Comparison of ENCODE assay signal across 9 mouse cellular contexts in the genomic region with DNA sequence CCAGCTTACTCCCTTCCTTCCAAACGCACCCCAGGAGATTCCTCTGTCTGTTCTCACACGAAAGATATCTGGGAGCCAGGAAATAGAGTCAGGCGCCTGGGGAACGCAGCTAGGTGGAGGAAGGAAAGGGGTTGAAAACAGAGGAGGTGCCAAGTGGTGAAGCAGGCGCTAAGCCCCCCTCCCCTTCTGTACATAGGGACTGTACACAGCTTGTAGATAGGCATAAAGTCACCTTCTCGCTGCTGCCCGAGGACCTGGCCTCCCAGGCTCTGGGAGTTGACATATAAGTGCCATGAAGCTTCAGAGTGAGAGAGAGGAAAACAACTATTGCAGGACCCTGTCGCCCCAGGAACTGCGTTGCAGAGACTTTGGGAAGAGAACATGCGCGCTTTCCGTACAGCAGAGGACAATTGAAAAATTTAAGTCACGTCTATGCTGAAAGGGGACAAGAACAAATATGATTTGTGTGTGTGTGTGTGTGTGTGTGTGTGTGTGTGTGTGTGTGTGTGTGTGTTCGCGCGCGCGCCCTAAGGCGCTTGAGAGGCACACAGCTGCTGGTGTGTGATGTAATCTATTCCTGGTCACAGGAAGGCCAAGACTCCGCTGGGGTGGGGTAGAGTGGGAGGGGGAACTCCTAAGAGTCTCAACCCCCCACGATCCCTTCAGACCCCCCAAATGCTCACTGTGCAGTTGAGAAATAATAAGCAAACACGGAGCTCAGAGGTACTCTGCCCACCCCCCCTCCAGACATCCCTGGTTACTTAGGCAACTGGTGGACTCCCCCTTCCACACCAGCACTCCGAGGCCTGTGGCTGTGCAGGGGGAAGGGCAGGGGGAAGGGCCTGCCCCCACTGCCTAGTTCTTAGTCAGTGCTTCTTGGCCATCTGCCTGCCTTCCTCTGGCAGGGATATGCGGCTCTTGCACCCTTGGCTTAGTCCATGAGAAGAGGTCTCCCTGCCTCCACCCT. TPM values are rescaled to one million over a fixed set of nuclear protein-coding genes. Genes with fewer than 3 reads are reported as not detected.
A peak's percentile ranks its signal among the peaks of the same experiment; 100 is the strongest.
DNase-seq lines count a peak whose midpoint lies in the region; ATAC-seq and TF ChIP-seq lines count a peak whose summit lies in the region.
"Had no signal": no experiment of that assay in that cellular context is flagged by ENCODE, and none has a peak within 500 bp of the region (broad histone marks: within the 10 kb centered on the region; RNA-seq: fewer than 3 reads in every experiment).

No protein-coding gene starts in this region.

- WGBS in hindbrain, embryonic 12.5 days: 32% methylated on average over 22 of the region's 24 CpGs

- peak overlapping the region; percentile 51 for H3K27ac ChIP-seq in MEL (ENCODE audit: control insufficient read depth, low read depth, low read length)
- peak overlapping the region; percentile 92 for H3K27ac ChIP-seq in brown adipose tissue, adult 24 weeks (replicated peaks; ENCODE audit: low read depth, low read length)
- H3K27ac ChIP-seq in hindbrain, embryonic 12.5 days: peak overlapping the region; percentile 72; the same call in 1 of the 2 replicates

- H3K4me1 ChIP-seq in MEL (ENCODE audit: control insufficient read depth in 1 of 2, insufficient read depth in 2 of 2, low read length in 2 of 2): peaks cover 18 to 44% of the 10 kb centered on the region in 2 experiments
- H3K4me1 ChIP-seq in brown adipose tissue, adult 24 weeks (ENCODE audit: control insufficient read depth, insufficient read depth, insufficient read length, low read length): peaks cover 12% of the 10 kb centered on the region
- peaks cover 22% of the 10 kb centered on the region for H3K4me1 ChIP-seq in hindbrain, embryonic 12.5 days

- H3K4me2 ChIP-seq in hindbrain, embryonic 12.5 days (replicated peaks): peak overlapping the region; percentile 34

- no peaks in the 10 kb centered on the region for H3K79me2 ChIP-seq in MEL (ENCODE audit: control insufficient read depth, insufficient read depth, low read length, poor library complexity)

- no peaks in the 10 kb centered on the region for H3K27me3 ChIP-seq in MEL (ENCODE audit: control insufficient read depth in 1 of 2, insufficient read depth in 2 of 2, low read length in 2 of 2)
- no peaks in the 10 kb centered on the region for H3K27me3 ChIP-seq in hindbrain, embryonic 12.5 days

- DNase-seq in MEL (ENCODE audit: low read depth, low spot score): peak; percentile 79
- DNase-seq in frontal cortex, postnatal 10 days (ENCODE audit: low spot score in 2 of 2): peak; percentile 50 to 56
- peak; percentile 42 to 54 for DNase-seq in left cerebral cortex, postnatal 14 days (ENCODE audit: low spot score in 2 of 2)
- DNase-seq in right cerebral cortex, postnatal 10 days (ENCODE audit: low spot score in 2 of 2): peak; percentile 79 to 83
- peak; percentile 82 for DNase-seq in urinary bladder, postnatal 4 days (ENCODE audit: low spot score in 2 of 2)

- H3K4me3 ChIP-seq in MEL (ENCODE audit: control insufficient read depth in 1 of 2, insufficient read depth in 1 of 2, low read depth in 2 of 2, low read length in 2 of 2): peak overlapping the region; percentile 48 to 66
- H3K4me3 ChIP-seq in brown adipose tissue, adult 24 weeks (ENCODE audit: insufficient read depth, low read depth, low read length): peak overlapping the region; percentile 53
- H3K4me3 ChIP-seq in hindbrain, embryonic 12.5 days: no peak overlapping the region

- ATAC-seq in hindbrain, embryonic 12.5 days (ENCODE audit: low FRiP score): peak; percentile 80
- peak; percentile 38 for ATAC-seq in megakaryocyte, adult 5-6 weeks (ENCODE audit: poor library complexity, severe bottlenecking)

- intact Hi-C loops in left cerebral cortex, postnatal 14 days (cut with DNase I): no loop called here

- TF ChIP-seq CTCF in MEL (IDR thresholded peaks at IDR 0.05 in 2 of 3, conservative IDR thresholded peaks at IDR 0.05 in 1 of 3; ENCODE audit: control insufficient read depth in 1 of 3, insufficient read depth in 1 of 3, low read depth in 2 of 3, low read length in 3 of 3, poor library complexity in 1 of 3, severe bottlenecking in 1 of 3): no peak

- TF ChIP-seq EP300 in MEL (IDR thresholded peaks at IDR 0.05; ENCODE audit: low read depth in 1 of 2, low read length in 2 of 2): peak in 1 of 2 experiments; percentile 12; a peak in 1 of 4 replicates

- TF ChIP-seq POLR2A in MEL (IDR thresholded peaks at IDR 0.05; ENCODE audit: control insufficient read depth in 1 of 2, insufficient read depth in 1 of 2, low read depth in 1 of 2, low read length in 2 of 2, poor library complexity in 1 of 2): no peak

- peaks cover 0 to 33% of the 10 kb centered on the region in 2 experiments; a peak in 2 of 4 replicates for H3K36me3 ChIP-seq in MEL (ENCODE audit: control insufficient read depth in 1 of 2, insufficient read depth in 2 of 2, low read length in 2 of 2)
- no peaks in the 10 kb centered on the region for H3K36me3 ChIP-seq in hindbrain, embryonic 12.5 days

- TF ChIP-seq RAD21 in MEL (IDR thresholded peaks at IDR 0.05; ENCODE audit: low read depth, low read length): no peak

- no peaks in the 10 kb centered on the region for H3K9me3 ChIP-seq in MEL (replicated peaks; ENCODE audit: insufficient read depth, low read length)
- no peaks in the 10 kb centered on the region for H3K9me3 ChIP-seq in hindbrain, embryonic 12.5 days (replicated peaks)

- H3K9ac ChIP-seq in MEL (ENCODE audit: control insufficient read depth, low read depth, low read length, poor library complexity, severe bottlenecking): peak overlapping the region; percentile 50
- H3K9ac ChIP-seq in hindbrain, embryonic 12.5 days: no peak overlapping the region

TF ChIP-seq in MEL, 35 proteins besides CTCF, POLR2A, EP300 and RAD21:
- TF ChIP-seq MAZ (IDR thresholded peaks at IDR 0.05; ENCODE audit: low read depth, low read length): peak; percentile 21; the same call in 1 of the 2 replicates
- peak; percentile 72; the same call in 1 of the 2 replicates for TF ChIP-seq ETS1 (IDR thresholded peaks at IDR 0.05; ENCODE audit: low read depth, low read length)
- no peak for TF ChIP-seq RCOR1 (IDR thresholded peaks at IDR 0.05; ENCODE audit: low read depth, low read length)
- no peak for TF ChIP-seq SIN3A (IDR thresholded peaks at IDR 0.05; ENCODE audit: low read length)
- TF ChIP-seq USF1 (IDR thresholded peaks at IDR 0.05; ENCODE audit: low read depth, low read length): no peak
- 0 out of 2 replicates have a peak, but pooled peaks have one; percentile 8 for TF ChIP-seq ZC3H11A (IDR thresholded peaks at IDR 0.05; ENCODE audit: low read depth, low read length)
- no peak for TF ChIP-seq TCF12 (IDR thresholded peaks at IDR 0.05; ENCODE audit: low read depth, low read length)
- TF ChIP-seq TAL1 (IDR thresholded peaks at IDR 0.05; ENCODE audit: low read length): no peak
- peak; percentile 42; the same call in 1 of the 2 replicates for TF ChIP-seq NRF1 (IDR thresholded peaks at IDR 0.05; ENCODE audit: insufficient read depth, low read depth, low read length, poor library complexity, severe bottlenecking)
- 0 out of 2 replicates have a peak, but pooled peaks have one; percentile 35 for TF ChIP-seq ZMIZ1 (IDR thresholded peaks at IDR 0.05; ENCODE audit: low read depth, low read length)

RNA-seq across cellular contexts. Expression of gene Gm11084, which starts 17.5 kb away (rescaled TPM):
- total RNA-seq in MEL (2012; rRNA removed): not detected in 2 replicates
- polyA plus RNA-seq in MEL (2012; ENCODE audit: insufficient read depth in 1 of 2, insufficient read length in 2 of 2, low read depth in 1 of 2, low replicate concordance in 2 of 2, missing spikeins in 1 of 2): not detected
- polyA plus RNA-seq in brown adipose tissue, adult 24 weeks (2012; ENCODE audit: insufficient read depth, insufficient read length, missing spikeins): not detected in 2 replicates
- polyA plus RNA-seq in hindbrain, embryonic 12.5 days (2016; fragmentation: Nextera tagmentation; extraction: Ambion mirVana): not detected in 2 replicates
- total RNA-seq in left cerebral cortex, postnatal 14 days (2021): not detected
- total RNA-seq in megakaryocyte, adult 5-6 weeks (2015): not detected in 2 replicates
- not detected in 2 replicates for total RNA-seq in megakaryocyte, adult 5-6 weeks (2017)
- total RNA-seq: left cerebral cortex, adult 18-20 months had no signal

RNA-seq across cellular contexts. Expression of gene Sp3, which starts 23.8 kb away (rescaled TPM):
- 34.9 and 36.1 TPM in 2 replicates for total RNA-seq in MEL (2012; rRNA removed)
- polyA plus RNA-seq in MEL (2012; ENCODE audit: insufficient read depth in 1 of 2, insufficient read length in 2 of 2, low read depth in 1 of 2, low replicate concordance in 2 of 2, missing spikeins in 1 of 2): 100 to 1,000 TPM in 1 of 2 experiments, 10 to 100 TPM in 1; 27.8 to 299 TPM
- polyA plus RNA-seq in brown adipose tissue, adult 24 weeks (2012; ENCODE audit: insufficient read depth, insufficient read length, missing spikeins): 42.7 and 45.9 TPM in 2 replicates
- polyA plus RNA-seq in hindbrain, embryonic 12.5 days (2016; fragmentation: Nextera tagmentation; extraction: Ambion mirVana): 66.3 and 69.0 TPM in 2 replicates
- 10 to 100 TPM; 50.5 to 55.5 TPM for total RNA-seq in left cerebral cortex, postnatal 14 days (2021)
- 196 and 198 TPM in 2 replicates for total RNA-seq in megakaryocyte, adult 5-6 weeks (2015)
- total RNA-seq in megakaryocyte, adult 5-6 weeks (2017): 220 and 269 TPM in 2 replicates
